Mouse (Mus musculus): ENCODE measurements around the gene Peli2. TPM values are rescaled to one million over a fixed set of nuclear protein-coding genes. Genes with fewer than 3 reads are reported as not detected.

Gene Peli2
- polyA plus RNA-seq, 1 experiment from 2014 or later, result 5.9 TPM

DNA sequence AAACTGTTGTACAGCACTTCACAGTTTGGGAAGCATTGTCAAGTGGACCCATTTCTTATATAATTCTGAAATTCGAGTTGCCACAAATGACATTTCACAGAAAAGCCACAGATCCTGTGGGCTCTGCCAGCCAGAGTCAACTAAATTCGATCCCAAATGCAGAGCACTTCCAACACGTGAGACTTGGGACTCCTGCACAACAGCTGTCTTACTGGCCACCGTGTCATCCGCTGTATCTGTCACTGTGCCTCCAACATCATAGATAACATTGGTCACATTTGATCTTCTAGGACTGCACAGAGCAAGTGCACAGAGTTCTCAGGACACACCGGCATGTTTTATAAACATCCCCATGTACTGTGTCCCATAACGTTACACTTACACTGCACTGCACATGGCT lies 14.2 kb upstream of the Peli2 start:
- DNase-seq (ENCODE audit: low spot score), result no peak
- Histone ChIP-seq H3K9me3 (ENCODE audit: control insufficient read depth, low read length) (no peaks in the 10 kb centered on the region), H3K4me2 (replicated peaks; ENCODE audit: low read depth) (no peak overlapping the region), H3K27ac (replicated peaks) (no peak overlapping the region), H3K27me3 (ENCODE audit: control insufficient read depth, insufficient read depth, low read length) (no peaks in the 10 kb centered on the region), H3K4me1 (replicated peaks; ENCODE audit: control insufficient read depth, insufficient read depth) (no peaks in the 10 kb centered on the region), H3K36me3 (ENCODE audit: control insufficient read depth, insufficient read depth, low read length) (no peaks in the 10 kb centered on the region), H3K4me3 (ENCODE audit: low read depth, low read length) (no peak overlapping the region), H3K9ac (ENCODE audit: low read length) (no peak overlapping the region)
- no peak for ATAC-seq (ENCODE audit: low FRiP score, low TSS enrichment)
- TF ChIP-seq CTCF (IDR thresholded peaks at IDR 0.05; ENCODE audit: low read depth), result no peak
- no peak for TF ChIP-seq EP300 (optimal IDR thresholded peaks at IDR 0.05)
- WGBS, result 74% methylated on average over 7 of the region's 7 CpGs

DNA sequence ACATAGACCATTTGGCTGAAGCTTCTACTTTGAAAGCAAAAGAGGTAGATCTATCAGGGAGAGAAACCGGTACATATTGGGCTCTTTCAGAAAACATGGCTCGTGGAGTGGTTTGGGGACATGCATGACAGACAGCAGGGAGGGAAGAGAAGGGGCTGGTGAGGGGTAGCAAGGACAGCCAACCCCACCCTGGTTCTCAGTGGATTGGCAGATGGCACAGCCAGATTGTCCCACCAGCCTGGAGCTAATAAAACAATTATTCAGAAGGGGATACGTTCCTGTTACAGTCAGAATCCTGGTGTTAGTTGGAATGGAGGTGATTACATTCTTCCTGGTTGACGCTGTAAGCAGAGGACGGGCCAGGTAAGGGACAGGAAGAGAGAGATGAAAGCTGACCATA lies 2.6 kb upstream of the Peli2 start:
- H3K27me3 ChIP-seq (ENCODE audit: control insufficient read depth, insufficient read depth, low read length), result no peaks in the 10 kb centered on the region
- no peak overlapping the region for H3K27ac ChIP-seq (replicated peaks)
- no peaks in the 10 kb centered on the region for H3K36me3 ChIP-seq (ENCODE audit: control insufficient read depth, insufficient read depth, low read length)
- no peak for DNase-seq (ENCODE audit: low spot score)
- no peak overlapping the region for H3K4me2 ChIP-seq (replicated peaks; ENCODE audit: low read depth)
- ATAC-seq (ENCODE audit: low FRiP score, low TSS enrichment), result no peak
- no peaks in the 10 kb centered on the region; the same call in 1 of the 2 replicates for H3K4me1 ChIP-seq (replicated peaks; ENCODE audit: control insufficient read depth, insufficient read depth)
- no peak overlapping the region for H3K4me3 ChIP-seq (ENCODE audit: low read depth, low read length)
- no peak overlapping the region for H3K9ac ChIP-seq (ENCODE audit: low read length)
- TF ChIP-seq EP300 (optimal IDR thresholded peaks at IDR 0.05) (no peak), CTCF (IDR thresholded peaks at IDR 0.05; ENCODE audit: low read depth) (no peak)
- WGBS, result 79% methylated on average over 5 of the region's 5 CpGs
- H3K9me3 ChIP-seq (ENCODE audit: control insufficient read depth, low read length), result no peaks in the 10 kb centered on the region

- no peaks in the 10 kb centered on the region for H3K9me3 ChIP-seq (ENCODE audit: control insufficient read depth, low read length)
- H3K9ac ChIP-seq (ENCODE audit: low read length), result no peak overlapping the region
- H3K4me2 ChIP-seq (replicated peaks; ENCODE audit: low read depth), result peak overlapping the region; percentile 38
- no peaks in the 10 kb centered on the region for H3K27me3 ChIP-seq (ENCODE audit: control insufficient read depth, insufficient read depth, low read length)
- H3K4me3 ChIP-seq (ENCODE audit: low read depth, low read length), result peak overlapping the region; percentile 90; the same call in 1 of the 2 replicates
- no peak overlapping the region for H3K27ac ChIP-seq (replicated peaks)
- no peak for TF ChIP-seq CTCF (IDR thresholded peaks at IDR 0.05; ENCODE audit: low read depth)
- ATAC-seq (ENCODE audit: low FRiP score, low TSS enrichment), result no peak
- DNase-seq (ENCODE audit: low spot score), result no peak
- no peaks in the 10 kb centered on the region for H3K36me3 ChIP-seq (ENCODE audit: control insufficient read depth, insufficient read depth, low read length)
- 22% methylated on average over 9 of the region's 9 CpGs for WGBS
- H3K4me1 ChIP-seq (replicated peaks; ENCODE audit: control insufficient read depth, insufficient read depth), result no peaks in the 10 kb centered on the region; the same call in 1 of the 2 replicates
Measured at GRCm38 (mm10) chr14:48119012-48119647, 1.5 kb upstream of the Peli2 start.

DNA sequence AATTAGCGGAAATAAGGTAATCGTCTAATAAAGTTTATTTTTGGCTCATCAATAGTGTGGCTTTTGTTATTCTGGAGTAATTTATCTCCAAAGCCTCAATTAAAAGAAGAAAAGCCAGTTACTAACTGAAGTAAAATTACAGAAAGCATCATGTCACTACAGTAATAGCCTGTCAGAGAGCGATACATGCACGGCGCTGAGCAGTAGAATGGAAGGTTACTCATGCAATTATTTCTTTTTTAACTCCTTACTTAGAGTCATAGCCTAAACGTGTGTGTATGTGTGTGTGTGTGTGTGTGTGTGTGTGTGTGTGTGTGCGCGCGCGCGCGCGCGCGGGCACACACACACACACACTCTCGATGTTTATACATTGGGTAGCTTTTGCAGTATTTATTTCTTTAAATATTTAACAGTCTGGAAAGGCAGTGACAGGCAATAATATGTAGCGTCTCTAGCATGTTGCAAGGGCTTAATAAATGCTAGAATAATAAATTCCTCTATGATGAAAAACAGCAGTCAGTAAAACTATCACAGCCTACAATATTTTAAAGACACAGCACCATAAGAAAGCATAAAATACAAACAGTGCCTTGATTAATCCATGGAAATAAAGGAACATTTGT lies 864 bp upstream of the Peli2 start:
- Histone ChIP-seq H3K4me2 (replicated peaks; ENCODE audit: low read depth) (peak overlapping the region; percentile 88), H3K27ac (replicated peaks) (no peak overlapping the region), H3K4me1 (replicated peaks; ENCODE audit: control insufficient read depth, insufficient read depth) (no peaks in the 10 kb centered on the region; the same call in 1 of the 2 replicates), H3K9ac (ENCODE audit: low read length) (no peak overlapping the region), H3K9me3 (ENCODE audit: control insufficient read depth, low read length) (no peaks in the 10 kb centered on the region), H3K36me3 (ENCODE audit: control insufficient read depth, insufficient read depth, low read length) (no peaks in the 10 kb centered on the region), H3K27me3 (ENCODE audit: control insufficient read depth, insufficient read depth, low read length) (no peaks in the 10 kb centered on the region), H3K4me3 (ENCODE audit: low read depth, low read length) (peak overlapping the region; percentile 90)
- no peak for DNase-seq (ENCODE audit: low spot score)
- 6% methylated on average over 17 of the region's 17 CpGs for WGBS
- 0 out of 2 replicates have a peak, but pooled peaks have one; percentile 35 for ATAC-seq (ENCODE audit: low FRiP score, low TSS enrichment)
- TF ChIP-seq CTCF (IDR thresholded peaks at IDR 0.05; ENCODE audit: low read depth) (no peak), EP300 (optimal IDR thresholded peaks at IDR 0.05) (no peak)

DNA sequence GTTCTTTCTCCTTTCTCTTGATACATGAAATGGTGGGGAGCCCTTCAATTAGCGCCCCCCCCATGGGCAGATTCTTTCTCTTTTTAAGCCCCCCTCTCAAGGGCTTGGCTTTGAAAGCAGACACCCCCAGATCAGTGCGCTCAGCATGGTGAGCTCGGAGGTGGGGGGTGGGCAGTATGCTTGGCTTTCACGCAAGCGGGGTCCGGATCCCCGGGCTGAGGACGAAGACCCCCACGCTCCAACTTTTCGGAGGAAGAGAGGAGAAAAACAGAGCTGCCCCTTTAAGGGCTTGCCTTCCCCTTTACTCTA lies 226 bp upstream of the Peli2 start:
- H3K27me3 ChIP-seq (ENCODE audit: control insufficient read depth, insufficient read depth, low read length), result no peaks in the 10 kb centered on the region
- TF ChIP-seq EP300 (optimal IDR thresholded peaks at IDR 0.05), result no peak
- no peak for TF ChIP-seq CTCF (IDR thresholded peaks at IDR 0.05; ENCODE audit: low read depth)
- no peaks in the 10 kb centered on the region for H3K9me3 ChIP-seq (ENCODE audit: control insufficient read depth, low read length)
- peak overlapping the region; percentile 93 for H3K27ac ChIP-seq (replicated peaks)
- peak overlapping the region; percentile 90 for H3K4me3 ChIP-seq (ENCODE audit: low read depth, low read length)
- peak overlapping the region; percentile 91 for H3K9ac ChIP-seq (ENCODE audit: low read length)
- no peaks in the 10 kb centered on the region; the same call in 1 of the 2 replicates for H3K4me1 ChIP-seq (replicated peaks; ENCODE audit: control insufficient read depth, insufficient read depth)
- no peak for DNase-seq (ENCODE audit: low spot score)
- 0% methylated on average over 6 of the region's 10 CpGs for WGBS
- peak overlapping the region; percentile 88 for H3K4me2 ChIP-seq (replicated peaks; ENCODE audit: low read depth)
- peak; percentile 27; the same call in 1 of the 2 replicates for ATAC-seq (ENCODE audit: low FRiP score, low TSS enrichment)
- H3K36me3 ChIP-seq (ENCODE audit: control insufficient read depth, insufficient read depth, low read length), result no peaks in the 10 kb centered on the region

Measured in stomach, postnatal 0 days (tissue).